Mouse (Mus musculus): ENCODE results near the gene Coro2a. TPM values are rescaled to one million over a fixed set of nuclear protein-coding genes. Genes with fewer than 3 reads are reported as not detected.

Coro2a gene
- polyA plus RNA-seq, 1 experiment from 2014 or later = 3.0 TPM

- H3K4me3 ChIP-seq (replicated peaks) = no peak overlapping the region
- H3K27ac ChIP-seq = peak overlapping the region; percentile 57
- H3K4me2 ChIP-seq = no peak overlapping the region
- H3K4me1 ChIP-seq (replicated peaks) = peaks cover 52% of the 10 kb centered on the region
- ATAC-seq (ENCODE audit: low read depth) (peak; percentile 39; the same call in 1 of the 2 replicates), DNase-seq (no peak)
- H3K27me3 ChIP-seq = no peaks in the 10 kb centered on the region
- WGBS (ENCODE audit: insufficient replicate concordance) = 48% methylated on average over 10 of the region's 10 CpGs
- H3K9me3 ChIP-seq (replicated peaks) = no peaks in the 10 kb centered on the region
- H3K36me3 ChIP-seq = no peaks in the 10 kb centered on the region
- no peak overlapping the region for H3K9ac ChIP-seq
Measured at GRCm38 (mm10) chr4:46554295-46555069, 47.5 kb downstream of the Coro2a start.

GRCm38 (mm10) chr4:46553864-46554263 lies 48.1 kb downstream of the Coro2a start:
- no peaks in the 10 kb centered on the region for H3K27me3 ChIP-seq
- peaks cover 46% of the 10 kb centered on the region for H3K4me1 ChIP-seq (replicated peaks)
- ATAC-seq (ENCODE audit: low read depth) (0 out of 2 replicates have a peak, but pooled peaks have one; percentile 37), DNase-seq (no peak)
- H3K4me2 ChIP-seq = no peak overlapping the region
- 54% methylated on average over 1 of the region's 1 CpGs for WGBS (ENCODE audit: insufficient replicate concordance)
- no peak overlapping the region for H3K9ac ChIP-seq
- H3K9me3 ChIP-seq (replicated peaks) = no peaks in the 10 kb centered on the region
- no peak overlapping the region for H3K4me3 ChIP-seq (replicated peaks)
- H3K27ac ChIP-seq = peak overlapping the region; percentile 57
- no peaks in the 10 kb centered on the region for H3K36me3 ChIP-seq

- Histone ChIP-seq H3K4me2 (no peak overlapping the region), H3K9me3 (replicated peaks) (no peaks in the 10 kb centered on the region), H3K27me3 (no peaks in the 10 kb centered on the region), H3K9ac (no peak overlapping the region), H3K36me3 (no peaks in the 10 kb centered on the region), H3K4me3 (replicated peaks) (no peak overlapping the region), H3K27ac (no peak overlapping the region), H3K4me1 (replicated peaks) (peaks cover 31% of the 10 kb centered on the region)
- DNase-seq = no peak
- no peak for ATAC-seq (ENCODE audit: low read depth)
- 44% methylated on average over 8 of the region's 8 CpGs for WGBS (ENCODE audit: insufficient replicate concordance)
Measured at GRCm38 (mm10) chr4:46550406-46550805, 51.6 kb downstream of the Coro2a start.

GRCm38 (mm10) chr4:46549979-46550378 lies 52.0 kb downstream of the Coro2a start:
- WGBS (ENCODE audit: insufficient replicate concordance) = 58% methylated on average over 9 of the region's 10 CpGs
- no peak for ATAC-seq (ENCODE audit: low read depth)
- no peak overlapping the region for H3K9ac ChIP-seq

GRCm38 (mm10) chr4:46546709-46547108 lies 55.3 kb downstream of the Coro2a start:
- WGBS (ENCODE audit: insufficient replicate concordance) = 52% methylated on average over 6 of the region's 6 CpGs
- no peak overlapping the region for H3K9ac ChIP-seq
- H3K27ac ChIP-seq = no peak overlapping the region
- no peaks in the 10 kb centered on the region for H3K9me3 ChIP-seq (replicated peaks)
- H3K27me3 ChIP-seq = no peaks in the 10 kb centered on the region
- H3K4me2 ChIP-seq = no peak overlapping the region
- DNase-seq (no peak), ATAC-seq (ENCODE audit: low read depth) (no peak)
- no peaks in the 10 kb centered on the region for H3K36me3 ChIP-seq
- peaks cover 16% of the 10 kb centered on the region for H3K4me1 ChIP-seq (replicated peaks)
- H3K4me3 ChIP-seq (replicated peaks) = no peak overlapping the region

More at GRCm38 (mm10) chr4:46549979-46550378, 52.0 kb downstream of the Coro2a start:
- H3K27me3 ChIP-seq = no peaks in the 10 kb centered on the region
- H3K36me3 ChIP-seq = no peaks in the 10 kb centered on the region
- no peak overlapping the region for H3K4me3 ChIP-seq (replicated peaks)
- H3K9me3 ChIP-seq (replicated peaks) = no peaks in the 10 kb centered on the region
- H3K4me2 ChIP-seq = no peak overlapping the region
- DNase-seq = no peak
- no peak overlapping the region for H3K27ac ChIP-seq
- H3K4me1 ChIP-seq (replicated peaks) = peaks cover 27% of the 10 kb centered on the region

GRCm38 (mm10) chr4:46545498-46545897 lies 56.5 kb downstream of the Coro2a start:
- no peak for ATAC-seq (ENCODE audit: low read depth)
- no peak overlapping the region for H3K4me2 ChIP-seq
- no peak overlapping the region for H3K4me3 ChIP-seq (replicated peaks)
- no peaks in the 10 kb centered on the region for H3K27me3 ChIP-seq
- DNase-seq = no peak
- H3K27ac ChIP-seq = no peak overlapping the region
- H3K9ac ChIP-seq = no peak overlapping the region
- peaks cover 16% of the 10 kb centered on the region for H3K4me1 ChIP-seq (replicated peaks)
- H3K36me3 ChIP-seq = no peaks in the 10 kb centered on the region
- H3K9me3 ChIP-seq (replicated peaks) = no peaks in the 10 kb centered on the region
- WGBS (ENCODE audit: insufficient replicate concordance) = 66% methylated on average over 9 of the region's 9 CpGs

GRCm38 (mm10) chr4:46544313-46544712 lies 57.7 kb downstream of the Coro2a start:
- no peak overlapping the region for H3K4me2 ChIP-seq
- no peaks in the 10 kb centered on the region for H3K9me3 ChIP-seq (replicated peaks)
- no peak overlapping the region for H3K9ac ChIP-seq
- no peaks in the 10 kb centered on the region for H3K36me3 ChIP-seq
- H3K4me1 ChIP-seq (replicated peaks) = peaks cover 11% of the 10 kb centered on the region
- no peak overlapping the region for H3K4me3 ChIP-seq (replicated peaks)
- DNase-seq = no peak
- H3K27me3 ChIP-seq = no peaks in the 10 kb centered on the region
- no peak for ATAC-seq (ENCODE audit: low read depth)
- no peak overlapping the region for H3K27ac ChIP-seq
- WGBS (ENCODE audit: insufficient replicate concordance) = 12% methylated on average over 1 of the region's 1 CpGs

- Histone ChIP-seq H3K27ac (no peak overlapping the region), H3K4me3 (replicated peaks) (no peak overlapping the region), H3K9ac (no peak overlapping the region), H3K4me2 (no peak overlapping the region), H3K36me3 (no peaks in the 10 kb centered on the region), H3K9me3 (replicated peaks) (no peaks in the 10 kb centered on the region), H3K27me3 (peaks cover 1% of the 10 kb centered on the region), H3K4me1 (replicated peaks) (peaks cover 11% of the 10 kb centered on the region)
- no peak for DNase-seq
- no peak for ATAC-seq (ENCODE audit: low read depth)
- 85% methylated on average over 13 of the region's 13 CpGs for WGBS (ENCODE audit: insufficient replicate concordance)
Measured at GRCm38 (mm10) chr4:46543366-46544050, 58.5 kb downstream of the Coro2a start.

GRCm38 (mm10) chr4:46541707-46542106 lies 60.3 kb downstream of the Coro2a start:
- H3K9ac ChIP-seq = no peak overlapping the region
- H3K27me3 ChIP-seq = peaks cover 14% of the 10 kb centered on the region
- 59% methylated on average over 9 of the region's 9 CpGs for WGBS (ENCODE audit: insufficient replicate concordance)

GRCm38 (mm10) chr4:46539167-46539566 lies 62.8 kb downstream of the Coro2a start:
- H3K27me3 ChIP-seq = peaks cover 39% of the 10 kb centered on the region
- ATAC-seq (ENCODE audit: low read depth) (no peak), DNase-seq (no peak)
- H3K9ac ChIP-seq = no peak overlapping the region
- no peaks in the 10 kb centered on the region for H3K9me3 ChIP-seq (replicated peaks)
- no peak overlapping the region for H3K4me3 ChIP-seq (replicated peaks)
- WGBS (ENCODE audit: insufficient replicate concordance) = 72% methylated on average over 9 of the region's 9 CpGs
- H3K4me2 ChIP-seq = no peak overlapping the region
- H3K27ac ChIP-seq = no peak overlapping the region
- H3K36me3 ChIP-seq = no peaks in the 10 kb centered on the region
- peaks cover 36% of the 10 kb centered on the region for H3K4me1 ChIP-seq (replicated peaks)

More at GRCm38 (mm10) chr4:46541707-46542106, 60.3 kb downstream of the Coro2a start:
- Histone ChIP-seq H3K4me2 (no peak overlapping the region), H3K36me3 (no peaks in the 10 kb centered on the region), H3K27ac (no peak overlapping the region), H3K4me1 (replicated peaks) (peaks cover 12% of the 10 kb centered on the region), H3K9me3 (replicated peaks) (no peaks in the 10 kb centered on the region), H3K4me3 (replicated peaks) (no peak overlapping the region)
- no peak for ATAC-seq (ENCODE audit: low read depth)
- DNase-seq = no peak

- ATAC-seq (ENCODE audit: low read depth) (peak; percentile 66), DNase-seq (no peak)
- 0 out of 2 replicates have a peak, but pooled peaks cover 7% of the 10 kb centered on the region for H3K36me3 ChIP-seq
- peak within 1 kb of the TSS; percentile 84 for H3K4me2 ChIP-seq
- H3K27me3 ChIP-seq = peaks cover 56% of the 10 kb centered on the region
- H3K4me1 ChIP-seq (replicated peaks) = peaks cover 30% of the 10 kb centered on the region
- H3K9me3 ChIP-seq (replicated peaks) = no peaks in the 10 kb centered on the region
- H3K27ac ChIP-seq = peak within 1 kb of the TSS; percentile 75
- peak within 1 kb of the TSS; percentile 67 for H3K4me3 ChIP-seq (replicated peaks)
- peak within 1 kb of the TSS; percentile 71 for H3K9ac ChIP-seq
- under 1% methylated on average over 46 of the region's 46 CpGs for WGBS (ENCODE audit: insufficient replicate concordance)
Measured at GRCm38 (mm10) chr4:46535840-46536361, 66.1 kb downstream of the Coro2a start, which contains the start of gene Trim14. TSS of gene Trim14 (minus strand) at chr4:46536141.

Data from liver, embryonic 13.5 days (tissue).